Mouse (Mus musculus): ENCODE results near the gene Npm1.
A peak's percentile ranks its signal among the peaks of the same experiment; 100 is the strongest.

The Npm1 gene

DNA sequence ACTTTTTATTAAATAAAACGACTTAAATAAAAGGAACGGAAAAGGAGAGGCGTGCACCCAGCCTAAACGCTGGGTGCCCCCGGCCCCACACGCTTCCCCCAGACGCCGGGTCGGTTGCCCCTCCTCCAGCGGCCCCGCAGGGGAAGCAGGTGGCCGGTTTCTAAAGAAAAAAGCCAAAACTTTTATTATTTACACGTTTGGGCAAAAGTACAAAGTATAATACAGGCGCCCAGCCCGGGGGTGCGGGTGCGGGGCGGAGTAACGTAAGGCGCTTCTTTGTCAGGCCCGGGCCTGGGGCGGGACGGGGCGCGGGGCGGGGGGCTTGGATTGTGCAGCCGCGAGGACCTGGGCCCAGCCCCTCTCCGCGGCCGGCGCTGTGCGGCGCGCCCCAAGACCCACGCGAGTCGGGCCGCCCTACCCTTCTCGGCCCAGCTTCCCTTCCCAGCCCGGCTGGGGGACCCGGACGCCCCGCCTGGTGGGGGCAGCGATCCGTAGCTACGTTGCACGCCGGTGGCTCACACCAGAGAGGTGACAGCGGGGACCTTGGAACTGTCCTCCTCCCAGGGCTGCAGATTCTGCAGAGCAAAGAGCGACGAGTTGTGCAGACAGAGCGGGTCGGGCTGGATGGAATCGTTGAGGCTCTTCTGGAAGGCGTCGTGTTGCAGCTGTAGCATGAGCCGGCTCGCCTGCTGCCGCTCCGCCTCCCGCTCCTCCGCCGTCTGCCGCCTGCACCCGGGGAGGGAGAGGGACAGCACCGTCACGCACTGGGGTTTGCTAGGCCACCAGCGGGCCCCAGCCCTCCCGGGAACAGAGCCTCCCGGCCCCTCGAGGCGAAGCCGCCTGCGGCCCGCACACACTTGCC, 38.0 kb upstream of the Npm1 start:
- H3K4me1 ChIP-seq (replicated peaks; ENCODE audit: low read depth, low read length): peaks cover 69% of the 10 kb centered on the region
- H3K36me3 ChIP-seq (ENCODE audit: insufficient read depth, low read length): no peaks in the 10 kb centered on the region
- TF ChIP-seq NANOG (IDR thresholded peaks at IDR 0.05; ENCODE audit: borderline replicate concordance, low read length) (no peak), POU5F1 (IDR thresholded peaks at IDR 0.05; ENCODE audit: borderline replicate concordance, low read length) (no peak), CTCF (conservative IDR thresholded peaks at IDR 0.05; ENCODE audit: low read length) (no peak)
- H3K27me3 ChIP-seq (ENCODE audit: insufficient read depth, low read length): peaks cover 100% of the 10 kb centered on the region
- peaks cover 21% of the 10 kb centered on the region for H3K9me3 ChIP-seq (ENCODE audit: low read length)
- H3K4me3 ChIP-seq (replicated peaks; ENCODE audit: low read length): peak overlapping the region; percentile 79

DNA sequence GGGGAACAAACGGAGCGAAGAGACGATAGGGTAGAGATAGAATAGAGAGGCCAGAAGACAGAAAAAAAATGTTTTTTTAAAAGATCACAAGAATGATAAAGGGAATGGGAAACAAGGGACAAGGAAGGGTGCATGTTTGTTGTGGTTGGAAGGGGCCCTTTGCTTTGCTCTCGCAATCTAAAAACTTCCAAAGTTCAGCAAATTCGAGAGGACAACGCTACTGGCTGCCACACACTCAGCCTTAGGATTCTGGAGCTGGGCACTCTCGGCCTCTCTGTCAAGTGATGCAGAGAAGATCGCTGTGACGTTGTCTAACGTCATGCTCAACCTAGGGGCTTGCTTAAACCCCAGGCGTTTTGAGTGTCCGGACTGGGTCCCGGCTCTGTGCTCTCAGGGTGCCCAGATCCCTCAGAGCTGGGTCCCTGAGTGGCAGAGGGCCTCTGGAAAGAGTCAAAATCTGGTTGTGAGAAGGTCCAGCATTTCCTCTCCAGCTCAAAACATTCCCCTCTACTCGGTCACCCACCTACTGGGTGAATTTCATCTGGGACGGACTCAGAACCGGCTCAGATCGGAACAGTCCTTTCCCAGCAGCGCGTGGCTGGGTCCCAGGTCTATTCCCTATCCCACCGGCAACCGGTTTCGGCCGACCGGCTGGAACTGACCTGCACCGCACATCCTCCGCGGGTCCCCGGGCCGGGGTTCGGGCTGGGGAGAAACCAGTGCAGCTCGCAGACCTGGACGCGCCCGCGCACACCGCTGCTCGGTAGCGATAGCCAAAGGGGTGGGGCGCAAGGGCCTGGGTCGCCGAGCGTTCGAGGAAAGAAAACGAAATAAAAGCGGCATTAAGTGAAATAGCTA, 37.1 kb upstream of the Npm1 start:
- Histone ChIP-seq H3K36me3 (ENCODE audit: insufficient read depth, low read length) (no peaks in the 10 kb centered on the region), H3K4me3 (replicated peaks; ENCODE audit: low read length) (peak overlapping the region; percentile 79), H3K4me1 (replicated peaks; ENCODE audit: low read depth, low read length) (peaks cover 69% of the 10 kb centered on the region), H3K9me3 (ENCODE audit: low read length) (peaks cover 21% of the 10 kb centered on the region), H3K27me3 (ENCODE audit: insufficient read depth, low read length) (peaks cover 100% of the 10 kb centered on the region)
- TF ChIP-seq CTCF (conservative IDR thresholded peaks at IDR 0.05; ENCODE audit: low read length): no peak
- no peak for TF ChIP-seq POU5F1 (IDR thresholded peaks at IDR 0.05; ENCODE audit: borderline replicate concordance, low read length)
- TF ChIP-seq NANOG (IDR thresholded peaks at IDR 0.05; ENCODE audit: borderline replicate concordance, low read length): no peak

DNA sequence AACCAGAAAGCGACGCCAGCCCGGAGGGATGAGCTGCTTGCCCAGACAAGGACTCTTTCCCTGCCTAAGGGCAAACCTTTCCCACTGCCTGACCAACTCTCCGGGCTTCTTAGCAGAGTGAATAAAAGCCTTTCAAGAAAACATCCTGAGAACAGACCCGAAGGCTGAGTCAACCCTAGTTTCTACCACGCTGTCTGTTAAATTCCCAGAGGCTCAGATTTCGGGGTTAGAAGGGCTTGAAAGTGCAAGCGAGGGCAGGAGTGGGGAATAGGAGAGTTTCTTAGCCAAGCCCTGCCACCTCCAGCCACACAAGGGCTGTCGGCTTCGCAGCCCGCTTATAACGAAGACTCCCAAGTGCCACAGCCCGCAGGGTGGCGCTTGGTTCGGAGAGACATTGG, 36.1 kb upstream of the Npm1 start:
- no peak for TF ChIP-seq POU5F1 (IDR thresholded peaks at IDR 0.05; ENCODE audit: borderline replicate concordance, low read length)
- TF ChIP-seq CTCF (conservative IDR thresholded peaks at IDR 0.05; ENCODE audit: low read length): no peak
- no peak for TF ChIP-seq NANOG (IDR thresholded peaks at IDR 0.05; ENCODE audit: borderline replicate concordance, low read length)
- Histone ChIP-seq H3K27me3 (ENCODE audit: insufficient read depth, low read length) (peaks cover 97% of the 10 kb centered on the region), H3K4me1 (replicated peaks; ENCODE audit: low read depth, low read length) (peaks cover 60% of the 10 kb centered on the region), H3K4me3 (replicated peaks; ENCODE audit: low read length) (0 out of 2 replicates have a peak overlapping the region, but pooled peaks have one; percentile 0), H3K36me3 (ENCODE audit: insufficient read depth, low read length) (no peaks in the 10 kb centered on the region), H3K9me3 (ENCODE audit: low read length) (peaks cover 21% of the 10 kb centered on the region)

DNA sequence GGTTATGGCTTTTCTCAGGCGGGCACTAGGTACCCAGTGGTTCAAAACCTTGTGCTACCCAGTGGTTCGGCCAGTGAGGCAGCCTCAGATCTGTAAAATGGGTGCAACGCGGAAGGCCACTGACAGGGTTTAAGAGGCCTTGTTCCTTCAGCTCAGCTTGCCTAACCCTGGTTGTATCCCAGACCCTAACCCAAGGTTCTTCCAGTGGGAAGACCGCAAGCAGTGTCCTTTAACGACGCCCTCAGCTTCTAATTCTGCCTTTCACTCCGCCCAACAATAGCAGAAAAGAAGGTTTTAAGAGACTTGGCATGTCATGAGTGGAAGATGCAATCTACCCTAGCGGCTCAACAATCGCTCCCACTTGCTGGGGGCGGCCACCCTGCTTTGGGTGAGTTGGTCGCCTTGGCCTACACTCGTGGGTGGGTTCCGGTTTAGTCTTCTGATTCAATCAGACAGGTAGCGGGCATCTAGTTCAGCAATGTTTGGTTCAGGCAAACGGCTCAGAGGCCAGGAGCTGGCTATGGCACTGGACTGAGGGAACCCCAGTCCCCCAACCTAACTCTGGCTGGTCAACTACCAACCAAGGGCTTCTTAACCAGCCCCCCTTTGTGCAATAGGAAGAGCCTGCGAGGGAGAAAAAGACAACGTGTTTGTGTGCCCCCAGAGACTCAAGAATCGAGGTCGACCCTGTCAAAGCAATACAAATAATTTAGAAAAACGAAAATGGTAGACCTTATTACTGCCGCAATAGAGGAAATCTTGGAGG, 35.5 kb upstream of the Npm1 start:
- Histone ChIP-seq H3K9me3 (ENCODE audit: low read length) (peaks cover 21% of the 10 kb centered on the region), H3K4me3 (replicated peaks; ENCODE audit: low read length) (no peak overlapping the region)

DNA sequence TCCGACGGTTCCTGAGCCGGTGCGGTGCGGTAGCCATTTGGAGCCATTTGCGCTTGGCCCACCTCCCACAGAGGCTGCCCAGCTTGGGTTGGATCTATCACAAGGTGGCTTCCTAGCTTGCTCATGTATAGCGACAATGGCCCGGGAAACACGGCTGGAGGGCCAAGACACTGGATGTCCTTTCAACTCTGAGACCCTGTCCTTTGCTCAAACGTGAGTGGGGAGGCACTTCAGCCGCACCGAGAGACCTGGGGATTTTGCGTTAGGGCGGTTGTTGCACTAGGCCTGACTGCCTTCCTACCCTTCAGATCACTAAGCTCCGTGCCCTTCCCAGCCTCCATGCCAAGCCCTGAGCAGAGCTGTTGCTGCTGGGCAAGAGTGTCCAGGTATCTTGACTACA, 34.7 kb upstream of the Npm1 start:
- H3K9me3 ChIP-seq (ENCODE audit: low read length): peaks cover 21% of the 10 kb centered on the region
- H3K27me3 ChIP-seq (ENCODE audit: insufficient read depth, low read length): peaks cover 97% of the 10 kb centered on the region
- no peaks in the 10 kb centered on the region for H3K36me3 ChIP-seq (ENCODE audit: insufficient read depth, low read length)
- TF ChIP-seq CTCF (conservative IDR thresholded peaks at IDR 0.05; ENCODE audit: low read length) (no peak), POU5F1 (IDR thresholded peaks at IDR 0.05; ENCODE audit: borderline replicate concordance, low read length) (no peak), NANOG (IDR thresholded peaks at IDR 0.05; ENCODE audit: borderline replicate concordance, low read length) (no peak)
- H3K4me1 ChIP-seq (replicated peaks; ENCODE audit: low read depth, low read length): peaks cover 64% of the 10 kb centered on the region
- no peak overlapping the region for H3K4me3 ChIP-seq (replicated peaks; ENCODE audit: low read length)

More for the DNA sequence above, 35.5 kb upstream of the Npm1 start:
- TF ChIP-seq NANOG (IDR thresholded peaks at IDR 0.05; ENCODE audit: borderline replicate concordance, low read length) (no peak), POU5F1 (IDR thresholded peaks at IDR 0.05; ENCODE audit: borderline replicate concordance, low read length) (no peak), CTCF (conservative IDR thresholded peaks at IDR 0.05; ENCODE audit: low read length) (no peak)
- Histone ChIP-seq H3K4me1 (replicated peaks; ENCODE audit: low read depth, low read length) (peaks cover 61% of the 10 kb centered on the region), H3K27me3 (ENCODE audit: insufficient read depth, low read length) (peaks cover 97% of the 10 kb centered on the region), H3K36me3 (ENCODE audit: insufficient read depth, low read length) (no peaks in the 10 kb centered on the region)

DNA sequence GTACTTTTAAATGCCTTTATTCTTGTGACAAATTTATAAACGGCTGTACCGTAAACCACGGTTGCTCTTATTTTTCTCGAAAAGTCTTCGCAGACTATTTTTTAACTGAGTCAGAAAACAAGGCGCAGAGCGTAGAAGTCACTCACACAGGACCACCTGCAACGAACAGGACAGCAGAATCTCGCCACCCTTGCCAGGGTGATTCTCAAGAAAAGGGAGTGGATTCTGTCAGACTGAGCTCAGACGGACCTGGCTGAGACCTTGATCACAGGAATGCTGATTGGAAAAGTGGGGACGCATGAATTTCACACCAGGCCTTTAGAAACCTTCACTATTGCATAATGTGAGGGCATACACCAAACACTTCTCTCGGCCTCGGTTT, 34.1 kb upstream of the Npm1 start:
- Histone ChIP-seq H3K27me3 (ENCODE audit: insufficient read depth, low read length) (peaks cover 91% of the 10 kb centered on the region), H3K4me1 (replicated peaks; ENCODE audit: low read depth, low read length) (peaks cover 58% of the 10 kb centered on the region), H3K4me3 (replicated peaks; ENCODE audit: low read length) (no peak overlapping the region), H3K9me3 (ENCODE audit: low read length) (peaks cover 21% of the 10 kb centered on the region), H3K36me3 (ENCODE audit: insufficient read depth, low read length) (no peaks in the 10 kb centered on the region)
- no peak for TF ChIP-seq POU5F1 (IDR thresholded peaks at IDR 0.05; ENCODE audit: borderline replicate concordance, low read length)
- no peak for TF ChIP-seq CTCF (conservative IDR thresholded peaks at IDR 0.05; ENCODE audit: low read length)
- TF ChIP-seq NANOG (IDR thresholded peaks at IDR 0.05; ENCODE audit: borderline replicate concordance, low read length): no peak

DNA sequence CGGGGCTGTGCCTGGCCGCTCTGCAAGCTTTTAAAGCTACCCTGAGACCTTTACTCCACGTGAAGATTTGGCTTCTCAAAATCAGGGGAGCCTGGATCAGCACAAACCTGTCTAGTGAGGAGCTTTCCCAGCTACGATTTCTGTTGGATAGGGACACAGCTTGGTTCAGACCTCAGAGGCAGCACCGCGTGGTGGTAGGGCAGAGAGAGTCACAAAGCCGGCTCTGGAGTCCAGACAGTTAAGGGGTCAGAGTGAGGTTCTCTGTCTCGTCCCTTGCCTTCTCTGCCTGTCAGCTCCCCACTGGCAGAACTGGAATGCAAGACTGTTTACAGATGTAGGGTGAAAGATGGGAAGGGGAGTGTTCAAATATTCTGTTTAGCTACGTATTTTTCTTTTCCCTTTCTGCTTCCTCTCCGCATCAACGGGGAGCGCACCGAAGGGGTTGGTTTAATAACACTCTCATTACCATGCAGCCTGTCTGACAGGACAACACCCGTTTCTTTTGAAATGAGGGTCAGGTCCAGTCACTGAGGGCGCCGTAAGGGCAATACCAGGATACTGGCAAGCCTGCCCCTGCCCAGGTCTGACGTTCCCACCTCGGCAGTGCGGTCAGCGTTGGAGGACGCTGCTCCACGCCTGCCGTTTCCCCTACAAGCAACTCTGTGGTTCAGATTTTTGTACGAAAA, 33.6 kb upstream of the Npm1 start:
- TF ChIP-seq CTCF (conservative IDR thresholded peaks at IDR 0.05; ENCODE audit: low read length): no peak
- TF ChIP-seq POU5F1 (IDR thresholded peaks at IDR 0.05; ENCODE audit: borderline replicate concordance, low read length): no peak
- no peak for TF ChIP-seq NANOG (IDR thresholded peaks at IDR 0.05; ENCODE audit: borderline replicate concordance, low read length)
- peaks cover 21% of the 10 kb centered on the region for H3K9me3 ChIP-seq (ENCODE audit: low read length)
- H3K4me1 ChIP-seq (replicated peaks; ENCODE audit: low read depth, low read length): peaks cover 53% of the 10 kb centered on the region
- H3K27me3 ChIP-seq (ENCODE audit: insufficient read depth, low read length): peaks cover 88% of the 10 kb centered on the region
- no peak overlapping the region for H3K4me3 ChIP-seq (replicated peaks; ENCODE audit: low read length)
- no peaks in the 10 kb centered on the region for H3K36me3 ChIP-seq (ENCODE audit: insufficient read depth, low read length)
